Mouse (Mus musculus) thymus, adult 2 months (tissue): Measurements from ENCODE around the gene Rsu1.

ENCODE experiments used
- CTCF ChIP-seq: fragments of 200-500 bp; IDR thresholded peaks from 2 replicates; pipeline ENCODE4 v1.5.1; 2012; ENCODE audit warnings: mild to moderate bottlenecking, control low read depth, low read length, moderate library complexity, borderline replicate concordance; ENCODE audit not compliant: control insufficient read depth, poor library complexity, insufficient read depth; ENCODE audit errors: extremely low read depth
- POLR2A ChIP-seq: fragments of 200-500 bp; IDR thresholded peaks from 2 replicates; pipeline ENCODE4 v1.6.1; 2012; ENCODE audit warnings: mild to moderate bottlenecking, low read length, control low read depth, moderate library complexity; ENCODE audit not compliant: control insufficient read depth, poor library complexity, insufficient read depth; ENCODE audit errors: extremely low read depth

- TF ChIP-seq POLR2A (no peak), CTCF (no peak)
Observed at GRCm38 (mm10) chr2:13176304-13176620, 95.0 kb downstream of the Rsu1 start.
